Mouse (Mus musculus) macrophage (primary cell): ENCODE results near the gene S100a16. TPM values are rescaled to one million over a fixed set of nuclear protein-coding genes. Genes with fewer than 3 reads are reported as not detected.
A peak's percentile ranks its signal among the peaks of the same experiment; 100 is the strongest.

Experiments
- H3K27ac ChIP-seq: fragments of 350-480 bp; formaldehyde crosslinking; 2 replicates; pipeline ENCODE4 v1.9.0; 2021
- H3K36me3 ChIP-seq: fragments of 350-480 bp; formaldehyde crosslinking; 2 replicates; pipeline ENCODE4 v1.9.0; 2021; ENCODE audit errors: inconsistent target
- H3K4me3 ChIP-seq: fragments of 350-480 bp; formaldehyde crosslinking; 2 replicates; pipeline ENCODE4 v1.9.0; 2021; ENCODE audit errors: inconsistent target
- H3K79me2 ChIP-seq: fragments of 350-480 bp; formaldehyde crosslinking; 2 replicates; pipeline ENCODE4 v1.9.0; 2021; ENCODE audit errors: inconsistent target
- WGBS: methylation state at CpG from one replicate; pipeline ENCODE4 v1.1.7; 2026; ENCODE audit warnings: inconsistent platforms; ENCODE audit not compliant: missing documents; 5-methylcytosine and 5-hydroxymethylcytosine counted together
- polyA plus RNA-seq: library from polyadenylated mRNA; stranded (reverse); fragments of 250-400 nt; gene quantifications from 3 replicates; pipeline ENCODE4 v1.2.4, GENCODE M21; 2018; ENCODE audit warnings: inconsistent platforms
- total RNA-seq, 78 experiments: library from RNA; depleted of rRNA; stranded (reverse); fragments of 250-400 nt; gene quantifications; 1 replicate in 9 of 78; 2 replicates in 24 of 78; 3 replicates in 43 of 78; 4 replicates in 2 of 78; pipeline ENCODE4 v1.2.4; 2018; ENCODE audit warnings: inconsistent platforms in 56 of 78

S100a16 gene
- 1 to 10 TPM in 1 of 26 experiments, not detected in 25; 8.4 TPM for total RNA-seq (2018; cell fraction: chromatin; rRNA removed)
- total RNA-seq (2018; cell fraction: cytosol; rRNA removed) = not detected
- under 1 TPM in 1 of 26 experiments, not detected in 25; 0.99 TPM for total RNA-seq (2018; cell fraction: nucleus; rRNA removed)
- polyA plus RNA-seq = not detected in 3 replicates

- H3K27ac ChIP-seq = no peak within 1 kb of the TSS
These were observed at the start of gene S100a16 for GRCm38 (mm10) chr3:90537141-90537904. S100a16 (plus strand) TSS chr3:90537254.

DNA sequence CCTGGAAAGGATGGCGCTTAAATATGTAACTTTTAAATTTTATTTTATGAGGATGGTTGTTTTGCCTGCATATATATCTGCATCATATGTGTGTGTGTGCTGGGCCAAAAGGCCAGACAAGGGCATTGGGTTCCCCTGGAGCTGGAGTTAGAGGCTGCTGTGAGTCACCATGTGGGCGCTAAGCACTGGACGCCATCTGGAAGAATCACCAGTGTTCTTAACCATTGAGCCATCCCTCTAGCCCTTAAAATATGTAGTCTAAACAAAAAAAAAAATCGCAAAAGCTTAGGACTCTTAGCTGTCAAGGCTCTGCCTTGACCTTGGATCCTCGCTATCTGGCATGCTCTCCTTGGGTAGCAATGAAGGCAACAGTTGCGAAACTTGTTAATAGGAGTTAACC lies 48.5 kb upstream of the S100a16 start:
- H3K4me3 ChIP-seq = no peak overlapping the region
- 94% methylated on average over 6 of the region's 6 CpGs for WGBS
- no peak overlapping the region for H3K27ac ChIP-seq
- peaks cover 10% of the 10 kb centered on the region; the same call in 1 of the 2 replicates for H3K79me2 ChIP-seq
- peaks cover 32% of the 10 kb centered on the region for H3K36me3 ChIP-seq

More at GRCm38 (mm10) chr3:90537141-90537904, at the start of gene S100a16:
- WGBS = 93% methylated on average over 10 of the region's 10 CpGs
- Histone ChIP-seq H3K36me3 (no peaks in the 10 kb centered on the region), H3K79me2 (no peaks in the 10 kb centered on the region), H3K4me3 (no peak within 1 kb of the TSS)

DNA sequence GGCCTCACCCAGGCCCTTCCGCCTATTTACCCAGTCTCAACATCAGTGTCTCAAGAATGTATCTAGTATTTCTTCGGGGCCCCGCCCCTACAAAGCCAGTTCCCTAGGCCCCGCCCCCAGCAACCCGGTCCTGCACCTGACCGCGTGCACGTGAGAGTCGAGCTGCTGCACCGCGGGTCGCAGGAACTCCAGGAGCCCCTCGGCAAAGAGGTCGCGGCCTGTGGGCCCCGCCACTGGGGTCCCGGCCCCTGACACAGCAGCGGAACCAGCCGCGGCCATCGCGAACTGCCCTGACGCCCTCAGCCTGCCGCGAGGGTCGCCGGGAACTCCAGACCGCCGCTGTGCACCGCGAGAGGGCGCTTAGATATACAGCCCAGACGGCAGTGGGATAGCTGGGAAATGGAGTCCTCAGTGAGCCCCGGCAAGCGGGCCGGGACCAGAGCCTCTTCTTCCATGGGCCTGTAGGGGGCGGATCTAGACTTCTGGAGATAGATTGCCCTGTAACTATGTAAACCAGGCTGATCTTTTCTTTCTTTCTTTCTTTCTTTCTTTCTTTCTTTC lies 46.3 kb upstream of the S100a16 start, which contains the start of gene Snapin:
Gene Snapin (minus strand): TSS at position 338 of the 561 bp plus-strand sequence.
- Histone ChIP-seq H3K27ac (peak within 1 kb of the TSS; percentile 12; the same call in 1 of the 2 replicates), H3K4me3 (peak within 1 kb of the TSS; percentile 65), H3K36me3 (peaks cover 25% of the 10 kb centered on the region; the same call in 1 of the 2 replicates), H3K79me2 (peaks cover 10% of the 10 kb centered on the region; the same call in 1 of the 2 replicates)
- WGBS = under 1% methylated on average over 33 of the region's 37 CpGs

DNA sequence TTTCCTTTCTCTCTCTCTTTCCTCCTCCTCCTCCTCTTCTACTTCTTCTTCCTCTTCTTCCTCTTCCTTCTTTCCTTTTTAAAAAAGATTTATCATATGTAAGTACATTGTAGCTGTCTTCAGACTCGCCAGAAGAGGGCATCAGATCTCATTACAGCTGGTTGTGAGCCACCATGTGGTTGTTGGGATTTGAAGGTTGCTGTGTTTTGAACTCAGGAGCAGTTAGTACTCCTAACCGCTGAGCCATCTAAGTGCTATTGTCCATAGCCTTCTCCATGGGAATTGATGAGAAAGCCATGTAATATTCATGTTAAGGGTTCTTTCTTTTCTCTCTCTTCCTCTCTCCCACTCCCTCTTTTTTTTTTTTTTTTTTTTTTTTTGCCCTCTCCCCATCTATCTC lies 45.7 kb upstream of the S100a16 start:
- Histone ChIP-seq H3K4me3 (no peak overlapping the region), H3K79me2 (peaks cover 10% of the 10 kb centered on the region; the same call in 1 of the 2 replicates)
- WGBS = 29% methylated on average over 2 of the region's 2 CpGs

GRCm38 (mm10) chr3:90493831-90494540 lies 43.1 kb upstream of the S100a16 start:
- no peak overlapping the region for H3K4me3 ChIP-seq
- 91% methylated on average over 4 of the region's 4 CpGs for WGBS
- H3K27ac ChIP-seq = no peak overlapping the region
- peaks cover 22% of the 10 kb centered on the region; the same call in 1 of the 2 replicates for H3K36me3 ChIP-seq
- peaks cover 10% of the 10 kb centered on the region; the same call in 1 of the 2 replicates for H3K79me2 ChIP-seq

More for the DNA sequence above, 45.7 kb upstream of the S100a16 start:
- Histone ChIP-seq H3K36me3 (peaks cover 25% of the 10 kb centered on the region; the same call in 1 of the 2 replicates), H3K27ac (no peak overlapping the region)

- H3K4me3 ChIP-seq = no peak overlapping the region
- H3K36me3 ChIP-seq = peaks cover 30% of the 10 kb centered on the region; the same call in 1 of the 2 replicates
- H3K27ac ChIP-seq = no peak overlapping the region
- H3K79me2 ChIP-seq = no peaks in the 10 kb centered on the region
- WGBS = 94% methylated on average over 7 of the region's 7 CpGs
These were observed 41.1 kb upstream of the S100a16 start for GRCm38 (mm10) chr3:90495850-90496525.

- Histone ChIP-seq H3K79me2 (peaks cover 9% of the 10 kb centered on the region; the same call in 1 of the 2 replicates), H3K4me3 (no peak overlapping the region), H3K27ac (no peak overlapping the region), H3K36me3 (peaks cover 44% of the 10 kb centered on the region)
These were observed 39.5 kb upstream of the S100a16 start for GRCm38 (mm10) chr3:90497597-90497996.

DNA sequence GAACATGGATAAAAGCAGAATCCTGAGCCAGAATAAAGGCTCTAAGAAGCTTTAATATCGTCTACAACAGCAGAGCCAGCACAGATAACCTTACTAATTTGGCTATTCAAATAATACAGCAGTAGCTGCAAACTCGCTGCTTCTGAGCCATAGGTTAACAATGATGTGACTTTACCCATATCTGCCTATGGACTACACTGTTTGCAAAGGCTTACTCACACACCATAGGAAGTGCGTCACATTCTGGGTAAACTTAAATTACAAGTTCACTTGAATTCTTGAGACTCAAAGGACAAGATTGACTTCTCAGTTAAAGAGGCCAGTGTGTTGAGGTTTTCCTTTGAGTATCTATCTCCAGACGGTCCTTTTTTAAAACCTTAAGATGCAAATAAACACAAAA lies 33.6 kb upstream of the S100a16 start:
- peaks cover 69% of the 10 kb centered on the region for H3K36me3 ChIP-seq
- H3K79me2 ChIP-seq = peaks cover 66% of the 10 kb centered on the region
- 95% methylated on average over 4 of the region's 4 CpGs for WGBS
- no peak overlapping the region for H3K27ac ChIP-seq
- H3K4me3 ChIP-seq = no peak overlapping the region

DNA sequence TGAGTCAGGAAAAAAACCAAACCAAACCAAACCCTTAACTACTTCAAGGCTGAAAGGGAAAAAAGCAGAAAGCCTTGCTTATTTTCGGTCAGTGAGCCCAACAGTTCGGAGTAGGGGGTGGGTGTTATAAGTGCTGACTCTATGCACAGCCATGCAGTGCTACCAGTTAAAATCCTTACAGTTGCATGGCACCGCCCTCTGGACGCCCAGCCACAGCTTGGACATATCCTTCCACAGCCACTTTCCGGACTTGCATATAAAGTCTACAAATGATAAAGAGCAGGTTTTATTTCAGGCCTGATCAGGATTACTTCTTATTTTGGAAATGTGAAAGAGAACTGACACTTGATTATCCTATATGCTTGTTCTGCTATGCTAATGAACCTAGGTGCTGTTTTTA lies 31.8 kb upstream of the S100a16 start:
- no peak overlapping the region for H3K4me3 ChIP-seq
- H3K79me2 ChIP-seq = peaks cover 70% of the 10 kb centered on the region
- WGBS = 96% methylated on average over 5 of the region's 5 CpGs
- no peak overlapping the region for H3K27ac ChIP-seq
- peaks cover 63% of the 10 kb centered on the region for H3K36me3 ChIP-seq

DNA sequence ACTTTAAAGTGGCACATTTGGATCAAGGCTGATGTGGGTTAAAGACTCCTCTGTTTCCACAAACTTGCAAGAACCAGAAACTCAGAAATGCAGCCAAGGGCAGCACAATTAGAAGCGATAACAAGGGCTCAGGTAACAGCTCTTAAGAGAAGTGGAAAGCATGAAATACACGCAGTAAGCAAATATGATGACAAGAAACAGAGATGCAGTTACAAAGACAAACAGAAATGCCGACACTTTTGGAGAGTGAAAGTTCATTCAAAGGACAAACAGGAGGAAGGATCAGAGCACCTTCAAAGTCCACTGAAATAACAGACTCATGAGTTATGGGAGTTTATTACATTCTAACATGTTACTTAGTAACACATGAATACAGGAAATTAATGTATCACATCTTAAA lies 30.7 kb upstream of the S100a16 start:
- Histone ChIP-seq H3K36me3 (peaks cover 57% of the 10 kb centered on the region), H3K4me3 (no peak overlapping the region), H3K27ac (no peak overlapping the region), H3K79me2 (peaks cover 70% of the 10 kb centered on the region)
- WGBS = 93% methylated on average over 3 of the region's 3 CpGs

GRCm38 (mm10) chr3:90508287-90508949 lies 28.6 kb upstream of the S100a16 start:
- peak overlapping the region; percentile 84 for H3K4me3 ChIP-seq
- 3% methylated on average over 20 of the region's 20 CpGs for WGBS
- H3K27ac ChIP-seq = 0 out of 2 replicates have a peak overlapping the region, but pooled peaks have one; percentile 10
- peaks cover 54% of the 10 kb centered on the region for H3K79me2 ChIP-seq
- H3K36me3 ChIP-seq = peaks cover 36% of the 10 kb centered on the region

- Histone ChIP-seq H3K36me3 (peaks cover 31% of the 10 kb centered on the region), H3K4me3 (peak within 1 kb of the TSS; percentile 84), H3K79me2 (peaks cover 46% of the 10 kb centered on the region), H3K27ac (peak within 1 kb of the TSS; percentile 57)
- WGBS = 1% methylated on average over 57 of the region's 66 CpGs
These were observed 27.9 kb upstream of the S100a16 start, which contains the start of gene Chtop for GRCm38 (mm10) chr3:90508950-90509746. Chtop (minus strand) TSS chr3:90509498.

DNA sequence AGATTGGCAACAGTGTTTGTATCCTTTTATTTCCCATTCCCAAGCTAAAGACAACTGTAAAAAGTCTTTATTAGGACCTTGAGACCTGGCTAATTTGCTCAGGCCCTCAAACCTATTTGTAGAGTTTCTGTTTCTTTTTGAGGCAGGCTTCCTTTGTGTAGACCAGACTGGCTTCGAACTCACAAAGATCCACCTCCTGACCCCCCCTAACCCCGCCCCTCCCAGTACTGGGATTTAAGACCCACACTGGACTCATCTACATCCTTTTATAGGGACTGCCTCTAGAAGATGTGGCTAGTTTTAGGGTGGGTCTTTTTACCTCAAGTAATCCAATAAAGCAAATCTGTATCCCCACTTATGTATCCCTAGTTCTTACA lies 27.3 kb upstream of the S100a16 start:
- Histone ChIP-seq H3K4me3 (peak overlapping the region; percentile 84; the same call in 1 of the 2 replicates), H3K79me2 (peaks cover 41% of the 10 kb centered on the region), H3K27ac (peak overlapping the region; percentile 57), H3K36me3 (peaks cover 26% of the 10 kb centered on the region)
- 10% methylated on average over 2 of the region's 2 CpGs for WGBS
